Mouse (Mus musculus): ENCODE results near the gene Lrp6.

DNA sequence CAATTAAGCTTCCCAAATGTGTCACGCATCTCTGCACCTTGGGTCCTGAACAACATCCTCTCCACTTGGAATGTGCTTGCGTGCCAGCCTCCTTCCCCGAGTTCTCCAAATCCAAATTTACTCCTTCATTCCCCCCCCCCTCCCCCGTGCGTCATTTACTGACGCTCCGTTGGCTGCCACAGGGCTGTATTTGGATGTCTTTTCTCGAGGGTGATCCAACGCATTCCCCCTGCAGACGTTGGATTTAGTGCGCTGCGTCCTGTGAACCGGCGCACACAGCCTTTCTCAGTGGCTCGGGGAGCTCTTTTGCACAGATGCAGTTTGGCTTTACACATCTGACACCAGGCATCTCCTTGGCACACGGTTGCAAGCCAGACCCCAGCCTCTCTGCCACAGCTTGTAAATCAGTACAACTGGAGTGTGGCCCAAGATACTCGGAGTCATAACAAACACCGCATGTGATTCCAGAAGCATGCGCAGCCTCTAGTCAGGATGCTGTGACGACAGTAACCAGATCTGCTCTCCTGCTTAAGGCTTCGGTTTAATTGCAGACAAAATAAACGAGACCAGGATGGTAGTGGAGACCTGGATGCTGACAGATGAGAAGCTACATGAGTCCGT is 127.3 kb downstream of the Lrp6 start:
- TF ChIP-seq CTCF (conservative IDR thresholded peaks at IDR 0.05; ENCODE audit: insufficient read depth, insufficient read length, low read depth, low read length) (no peak), POLR2A (IDR thresholded peaks at IDR 0.05; ENCODE audit: low read depth, low read length) (no peak)

All from kidney, adult 2 months (tissue).